13 mouse cellular contexts compared by ENCODE assay signal in the genomic region with DNA sequence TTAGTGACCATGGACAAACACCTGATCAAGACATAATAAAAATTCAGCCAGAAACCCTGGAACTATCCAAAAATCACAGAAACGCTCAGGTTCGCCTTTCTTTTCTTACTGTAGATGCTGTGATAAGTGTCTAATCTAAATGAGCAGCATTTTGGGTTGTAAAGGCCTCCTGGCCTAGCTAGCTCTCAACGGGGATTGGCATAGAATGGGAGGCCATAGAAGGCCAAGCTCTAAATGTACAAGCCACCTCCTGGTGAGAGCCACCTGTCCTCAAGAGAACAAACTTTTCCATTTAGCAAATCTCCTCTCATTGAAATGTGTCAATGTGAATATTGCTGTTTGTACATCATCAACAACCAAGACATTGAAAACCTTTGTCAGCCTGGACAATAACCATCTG.
DNase-seq lines count a peak whose midpoint lies in the region.
"Had no signal": no experiment of that assay in that cellular context is flagged by ENCODE, and none has a peak within 500 bp of the region (broad histone marks: within the 10 kb centered on the region; RNA-seq: fewer than 3 reads in every experiment).

No protein-coding gene starts in this region.

- peak; percentile 8 for DNase-seq in cerebellum, adult 11-12 months
- no peak for DNase-seq in cerebellum, adult 11 months
- DNase-seq in cerebellum, adult 9-10 months = peak; percentile 19
- peak; percentile 19 to 46 for DNase-seq in cerebellum, postnatal 25 days
- DNase-seq in embryo, embryonic 10.5 days (ENCODE audit: low spot score) = no peak
- DNase-seq in gastrocnemius, postnatal 25 days = no peak
- DNase-seq in testis, postnatal 10 days (ENCODE audit: low spot score) = no peak
- DNase-seq: adrenal gland, postnatal 14 days; embryo, embryonic 11 days; gastrocnemius, postnatal 10 days; heart, postnatal 4 days; kidney, adult 11 months; kidney, adult 9 months had no signal

Comparison
In these comparisons a context has a peak if more than half of its experiments do, and no peak if none do; other contexts are left out.
1. DNase-seq: peak in cerebellum, adult 11-12 months (single experiment), cerebellum, adult 9-10 months (single experiment) and cerebellum, postnatal 25 days (2 of 2); none in cerebellum, adult 11 months (single experiment), embryo, embryonic 10.5 days (single experiment), gastrocnemius, postnatal 25 days (single experiment) and testis, postnatal 10 days (single experiment).